Mouse (Mus musculus): ENCODE measurements at regions not wholly inside any gene's neighbourhood (a gene's known extent, or its start where the extent isn't known, plus 50 kb on each side); places are given as distances from the start of the nearest gene placed in this dataset.

GRCm38 (mm10) chr7:82949372-82949771 is 82.2 kb downstream of the Mex3b start:
- TF ChIP-seq CTCF (IDR thresholded peaks at IDR 0.05; ENCODE audit: extremely low read depth, insufficient read depth, insufficient read length, insufficient replicate concordance) = no peak
- TF ChIP-seq POLR2A (IDR thresholded peaks at IDR 0.05; ENCODE audit: low read depth, low read length) = no peak

All from spleen, adult 2 months (tissue).